Mouse (Mus musculus) kidney, postnatal 10 days (tissue): ENCODE data around the gene Dlg2.

Experiments used
- DNase-seq: peaks from one replicate; pipeline ENCODE4 v3.0.0; 2021; ENCODE audit warnings: mixed read lengths

The Dlg2 gene

GRCm38 (mm10) chr7:92105956-92106355 is 1629.5 kb downstream of the Dlg2 start:
- DNase-seq: no peak

GRCm38 (mm10) chr7:92113065-92113464 is 1636.6 kb downstream of the Dlg2 start:
- no peak for DNase-seq

GRCm38 (mm10) chr7:92115237-92115871 is 1638.9 kb downstream of the Dlg2 start:
- DNase-seq: no peak

GRCm38 (mm10) chr7:92123276-92123675 is 1646.8 kb downstream of the Dlg2 start:
- DNase-seq: no peak

- no peak for DNase-seq
Observed at GRCm38 (mm10) chr7:92125886-92126285, 1649.4 kb downstream of the Dlg2 start.

GRCm38 (mm10) chr7:92134301-92134700 is 1657.8 kb downstream of the Dlg2 start:
- DNase-seq: no peak

- no peak for DNase-seq
Observed at GRCm38 (mm10) chr7:92135624-92136023, 1659.2 kb downstream of the Dlg2 start.

- DNase-seq: no peak
Observed at GRCm38 (mm10) chr7:92140051-92140817, 1663.8 kb downstream of the Dlg2 start.

GRCm38 (mm10) chr7:92147499-92147898 is 1671.0 kb downstream of the Dlg2 start:
- no peak for DNase-seq

GRCm38 (mm10) chr7:92150768-92151167 is 1674.3 kb downstream of the Dlg2 start:
- no peak for DNase-seq

- DNase-seq: no peak
Observed at GRCm38 (mm10) chr7:92154603-92155002, 1678.1 kb downstream of the Dlg2 start.

- no peak for DNase-seq
Observed at GRCm38 (mm10) chr7:92163150-92163549, 1686.7 kb downstream of the Dlg2 start.

GRCm38 (mm10) chr7:92164316-92164715 is 1687.8 kb downstream of the Dlg2 start:
- no peak for DNase-seq

GRCm38 (mm10) chr7:92164875-92165518 is 1688.5 kb downstream of the Dlg2 start:
- DNase-seq: no peak

GRCm38 (mm10) chr7:92180029-92180428 is 1703.6 kb downstream of the Dlg2 start:
- no peak for DNase-seq

GRCm38 (mm10) chr7:92180591-92181587 is 1704.4 kb downstream of the Dlg2 start:
- peak; percentile 43 for DNase-seq

- peak; percentile 7 for DNase-seq
Observed at GRCm38 (mm10) chr7:92181959-92182612, 1705.6 kb downstream of the Dlg2 start.

GRCm38 (mm10) chr7:92184371-92185059 is 1708.0 kb downstream of the Dlg2 start:
- peak; percentile 5 for DNase-seq

GRCm38 (mm10) chr7:92186341-92186740 is 1709.9 kb downstream of the Dlg2 start:
- DNase-seq: no peak

GRCm38 (mm10) chr7:92189149-92189548 is 1712.7 kb downstream of the Dlg2 start:
- DNase-seq: no peak

- DNase-seq: no peak
Observed at GRCm38 (mm10) chr7:92196004-92196403, 1719.5 kb downstream of the Dlg2 start.
